14 mouse cellular contexts compared by ENCODE assay signal in genomic region chr7:132305492-132306375, GRCm38 (mm10). TPM values are rescaled to one million over a fixed set of nuclear protein-coding genes. Genes with fewer than 3 reads are reported as not detected.
DNase-seq lines count a peak whose midpoint lies in the region; TF ChIP-seq lines count a peak whose summit lies in the region.
"Had no signal": no experiment of that assay in that cellular context is flagged by ENCODE, and none has a peak within 500 bp of the region (broad histone marks: within the 10 kb centered on the region; RNA-seq: fewer than 3 reads in every experiment).

No protein-coding gene starts in this region.

- peak; percentile 30 for DNase-seq in kidney, adult 2 months
- DNase-seq in kidney, adult 8-10 months = no peak
- DNase-seq in thymus, postnatal 14 days = peak; percentile 25
- no peak for DNase-seq in thymus, postnatal 36 days
- peak; percentile 78 for DNase-seq in lung, postnatal 36 days
- no peak for DNase-seq in urinary bladder, adult 18-20 months (ENCODE audit: low spot score in 2 of 2)
- no peak for DNase-seq in gastrocnemius, adult 8-10 months (ENCODE audit: low spot score in 2 of 2)
- DNase-seq: adrenal gland, postnatal 14 days; cerebellum, adult 9-10 months; embryo, embryonic 11 days; right cerebral cortex, postnatal 14 days had no signal

- no peak for TF ChIP-seq POLR2A in kidney, adult 2 months (IDR thresholded peaks at IDR 0.05; ENCODE audit: low read depth, low read length)

- no peak for TF ChIP-seq CTCF in kidney, adult 2 months (conservative IDR thresholded peaks at IDR 0.05; ENCODE audit: insufficient read depth, insufficient read length, low read depth, low read length)

- H3K4me3 ChIP-seq in kidney, adult 2 months (ENCODE audit: insufficient read depth, low read depth, low read length) = no peak overlapping the region
- H3K4me3 ChIP-seq: forebrain, embryonic 13.5 days; limb, embryonic 12.5 days; liver, embryonic 15.5 days had no signal

- H3K27me3 ChIP-seq in kidney, adult 2 months (replicated peaks; ENCODE audit: control insufficient read depth, insufficient read depth, low read length) = no peaks in the 10 kb centered on the region
- H3K27me3 ChIP-seq: forebrain, embryonic 13.5 days; limb, embryonic 12.5 days; liver, embryonic 15.5 days had no signal

- H3K36me3 ChIP-seq in kidney, adult 2 months (ENCODE audit: control insufficient read depth, insufficient read depth, low read length) = no peaks in the 10 kb centered on the region
- H3K36me3 ChIP-seq: limb, embryonic 12.5 days; liver, embryonic 15.5 days had no signal

- H3K27ac ChIP-seq in kidney, adult 2 months (ENCODE audit: insufficient read depth, low read depth, low read length) = no peak overlapping the region
- H3K27ac ChIP-seq: forebrain, embryonic 13.5 days; limb, embryonic 12.5 days; liver, embryonic 15.5 days had no signal

- peaks cover 14% of the 10 kb centered on the region for H3K4me1 ChIP-seq in kidney, adult 2 months (ENCODE audit: control insufficient read depth, insufficient read depth, low read length)

- WGBS in kidney, adult 2 months = 83% methylated on average over 5 of the region's 5 CpGs

RNA-seq across cellular contexts. Expression of gene Chst15, which starts 11.3 kb away (rescaled TPM):
- 13.8 and 17.6 TPM in 2 replicates for polyA plus RNA-seq in kidney, adult 2 months (2012; rRNA removed)
- 1 to 10 TPM; 1.4 to 2.6 (median 1.8) TPM for total RNA-seq in gastrocnemius, adult 8-10 months (2022)

Comparison
In these comparisons a context has a peak if more than half of its experiments do, and no peak if none do; other contexts are left out.
1. DNase-seq: peak in kidney, adult 2 months (single experiment), thymus, postnatal 14 days (single experiment) and lung, postnatal 36 days (single experiment); none in kidney, adult 8-10 months (0 of 2), thymus, postnatal 36 days (0 of 2), urinary bladder, adult 18-20 months (0 of 2) and gastrocnemius, adult 8-10 months (0 of 2).